Mouse (Mus musculus) mesoderm, embryonic 11.5 days (tissue): ENCODE measurements around the gene Prl3a1.

Source experiments
- DNase-seq: peaks from one replicate; pipeline ENCODE4 v3.0.0-alpha.2; 2012; ENCODE audit warnings: low read depth, low spot score

Prl3a1 gene

DNA sequence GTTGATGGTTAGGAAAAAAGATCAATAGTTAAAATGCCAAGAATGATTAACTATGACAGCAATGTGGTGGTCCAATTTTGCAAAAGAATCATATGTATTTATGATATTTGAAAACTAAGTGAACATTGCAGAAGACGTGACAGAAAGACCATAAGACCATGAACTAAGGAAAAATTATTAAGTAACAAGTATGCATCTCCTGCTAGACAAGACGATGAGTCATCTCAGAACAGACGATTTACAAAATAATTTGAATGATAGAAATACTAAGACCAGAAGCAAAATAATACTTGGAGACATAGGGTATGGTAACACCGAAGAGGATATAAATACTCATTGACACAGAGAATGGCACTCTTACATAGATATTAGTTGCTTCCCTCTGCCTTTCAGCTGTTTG is at the start of gene Prl3a1:
Gene Prl3a1 (plus strand): TSS at position 301 of the 400 bp plus-strand sequence.
- no peak for DNase-seq

DNA sequence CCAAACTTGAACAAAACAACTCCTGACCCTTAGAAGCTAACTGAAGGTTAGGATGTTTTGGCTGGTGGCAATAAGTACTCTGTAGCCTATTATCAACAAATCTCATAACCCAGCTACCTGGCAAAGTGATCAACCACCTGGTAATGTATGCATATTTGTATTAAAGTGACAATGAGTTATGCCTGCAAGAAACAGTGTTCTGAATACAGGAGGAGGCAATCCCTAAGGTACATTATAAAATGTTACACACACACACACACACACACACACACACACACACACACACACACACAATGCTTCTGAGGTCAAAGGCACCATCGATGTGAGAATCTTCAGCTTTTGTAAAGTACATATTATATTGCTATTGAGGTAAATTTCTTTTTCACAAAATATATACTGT is 17.7 kb upstream of the Prl3a1 start, which contains the start of gene Prl3b1:
Gene Prl3b1 (plus strand): TSS at position 301 of the 400 bp plus-strand sequence.
- no peak for DNase-seq

DNA sequence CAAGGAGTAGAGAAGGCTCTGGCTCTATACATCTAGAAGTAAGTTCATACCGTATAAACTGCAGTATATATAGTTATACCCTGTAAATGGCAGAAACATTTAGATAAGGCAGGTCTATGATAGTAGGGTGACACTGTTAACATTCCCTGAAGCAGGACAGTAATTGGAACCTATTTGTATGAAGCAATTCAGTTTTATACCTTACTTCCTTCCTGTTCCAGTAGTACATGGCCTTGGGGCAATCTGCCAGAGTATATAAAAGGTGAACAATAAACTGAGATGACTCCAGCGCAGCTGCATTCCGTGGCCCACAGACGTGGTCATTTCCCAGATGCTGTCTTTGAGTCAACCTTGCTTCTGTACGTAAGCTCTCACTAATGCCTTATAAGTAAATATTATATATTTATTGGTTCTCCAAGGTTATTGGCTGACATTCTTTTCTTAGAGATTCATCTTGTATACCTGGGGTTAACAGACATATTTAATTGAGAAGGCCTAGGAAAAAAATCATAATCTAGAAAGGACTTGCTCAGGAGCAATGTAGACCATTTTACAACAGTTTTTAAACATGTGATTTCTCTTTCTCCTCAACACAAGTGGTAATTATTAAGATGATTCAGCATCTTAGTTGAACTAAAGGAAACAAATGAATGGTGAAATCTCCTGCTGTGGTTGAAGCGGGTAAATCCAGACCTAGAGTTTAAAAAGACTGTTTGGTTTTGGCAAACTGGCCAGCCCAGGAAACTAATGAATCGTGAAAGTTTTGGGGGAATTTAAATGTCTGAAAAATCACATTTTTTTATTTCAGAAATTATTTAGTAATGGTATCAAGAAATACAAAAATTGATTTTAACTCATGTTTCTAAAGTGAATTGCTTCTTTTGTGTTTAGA is 53.3 kb downstream of the Prl3a1 start, which contains the start of gene Prl6a1:
Gene Prl6a1 (plus strand): TSS at position 294 of the 892 bp plus-strand sequence.
- DNase-seq, result no peak
